Mouse (Mus musculus): ENCODE data around the gene B3galt1. TPM values are rescaled to one million over a fixed set of nuclear protein-coding genes. Genes with fewer than 3 reads are reported as not detected.

The B3galt1 gene
- total RNA-seq, 2 experiments from 2014 or later = not detected

DNA sequence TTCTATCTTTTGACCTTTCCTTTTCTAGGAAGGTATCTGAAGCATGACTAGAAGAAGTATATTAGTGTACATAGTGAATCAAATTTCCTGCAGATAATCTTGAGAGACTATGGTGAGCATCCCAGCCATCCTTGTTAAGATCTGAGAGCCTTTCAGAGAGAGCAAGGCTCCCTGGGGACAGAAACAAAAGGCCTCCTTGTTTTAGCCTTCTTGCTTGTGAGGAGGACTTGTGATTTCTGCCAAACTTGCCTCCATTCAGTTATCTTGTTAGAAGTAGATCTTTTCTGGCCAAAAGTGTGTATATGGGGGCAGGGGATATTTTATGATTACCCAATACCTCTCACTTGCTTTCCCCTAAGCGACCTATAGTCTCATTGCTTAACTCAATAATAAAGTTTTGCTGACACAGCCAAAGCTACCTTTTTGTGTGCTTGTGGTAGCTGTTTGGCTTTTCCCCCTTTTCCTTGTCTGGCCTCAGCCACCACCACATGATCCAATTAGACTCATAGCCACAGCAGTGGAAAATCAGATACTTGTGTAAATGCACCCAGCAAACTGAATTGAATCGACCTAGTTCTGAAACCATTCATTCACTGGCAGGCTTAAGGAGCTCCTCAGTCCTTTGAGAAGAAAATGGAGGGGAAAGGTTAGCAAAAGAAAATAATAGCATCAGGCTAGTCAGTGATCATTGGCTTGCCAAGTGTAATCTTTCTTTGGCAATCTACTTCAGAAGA, 332.5 kb downstream of the B3galt1 start:
- no peak for ATAC-seq (replicated peaks; ENCODE audit: low FRiP score, low TSS enrichment, poor library complexity, severe bottlenecking)

DNA sequence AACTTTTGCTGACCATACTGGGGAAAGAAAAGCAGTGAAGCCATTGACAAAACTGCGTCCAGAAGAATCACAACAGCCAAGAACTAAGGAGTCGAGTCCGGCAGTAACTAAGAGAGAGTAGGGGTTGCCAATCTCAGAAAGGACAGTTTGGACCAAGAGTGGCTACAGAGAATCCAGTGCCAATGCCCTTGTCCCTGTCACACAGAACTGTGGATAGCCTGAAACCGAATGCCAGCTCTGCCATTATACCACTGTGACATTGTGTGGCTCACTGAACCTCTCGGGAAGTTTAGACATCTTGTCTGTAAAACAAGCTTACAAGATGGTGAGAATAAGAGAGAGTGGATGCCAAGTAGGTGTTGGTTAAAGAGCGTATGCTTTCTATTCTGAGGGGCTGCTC, 335.9 kb downstream of the B3galt1 start:
- no peak for ATAC-seq (replicated peaks; ENCODE audit: low FRiP score, low TSS enrichment, poor library complexity, severe bottlenecking)

DNA sequence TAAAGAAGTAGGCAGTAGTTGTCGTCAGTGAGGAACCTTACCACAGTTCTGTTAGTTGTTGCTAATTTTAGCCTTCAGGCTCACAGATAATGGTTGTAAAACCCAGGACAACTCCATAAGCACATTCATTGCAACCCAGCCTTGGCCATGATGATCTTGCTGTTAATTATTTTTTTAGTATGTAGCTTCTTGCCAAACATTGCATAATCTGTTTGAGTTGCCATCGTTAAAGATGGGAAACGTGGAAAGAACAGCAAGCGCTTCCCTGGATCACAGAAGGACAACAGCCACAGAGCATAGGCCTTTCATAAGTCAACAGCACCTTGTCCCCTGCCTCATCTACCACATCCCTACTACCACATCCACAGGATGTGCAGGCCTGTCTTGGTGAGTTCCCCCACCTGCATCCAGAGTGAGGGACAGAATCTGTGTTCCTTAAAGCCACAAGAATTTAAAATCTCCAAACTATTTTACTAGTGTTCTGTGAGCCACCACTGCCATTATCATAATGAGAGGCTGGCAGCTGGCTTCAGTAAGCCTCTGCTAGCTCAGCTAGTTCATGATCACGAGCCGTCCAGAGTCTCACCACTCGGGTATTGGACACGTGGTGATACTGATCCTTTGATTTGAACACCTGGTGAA, 337.1 kb downstream of the B3galt1 start:
- ATAC-seq (replicated peaks; ENCODE audit: low FRiP score, low TSS enrichment, poor library complexity, severe bottlenecking) = no peak

DNA sequence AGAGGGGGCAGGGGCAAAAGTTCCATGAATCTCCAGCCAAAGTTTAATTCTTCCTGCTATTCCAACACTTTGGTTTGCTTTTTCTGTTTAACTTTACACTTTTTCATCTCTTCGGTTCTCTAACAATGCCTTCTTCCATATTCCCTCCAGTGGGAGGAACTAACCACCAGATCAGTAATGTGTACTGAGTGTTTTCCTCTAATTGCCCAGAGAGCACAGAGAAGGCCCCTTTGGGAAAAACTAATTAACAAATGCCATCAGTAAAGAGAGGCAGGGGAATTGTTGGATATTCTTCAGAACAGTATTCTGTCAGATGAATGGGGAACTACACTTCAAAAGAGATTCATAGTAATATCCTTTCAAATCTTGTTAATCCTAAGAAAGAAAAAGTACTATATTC, 338.1 kb downstream of the B3galt1 start:
- no peak for ATAC-seq (replicated peaks; ENCODE audit: low FRiP score, low TSS enrichment, poor library complexity, severe bottlenecking)

DNA sequence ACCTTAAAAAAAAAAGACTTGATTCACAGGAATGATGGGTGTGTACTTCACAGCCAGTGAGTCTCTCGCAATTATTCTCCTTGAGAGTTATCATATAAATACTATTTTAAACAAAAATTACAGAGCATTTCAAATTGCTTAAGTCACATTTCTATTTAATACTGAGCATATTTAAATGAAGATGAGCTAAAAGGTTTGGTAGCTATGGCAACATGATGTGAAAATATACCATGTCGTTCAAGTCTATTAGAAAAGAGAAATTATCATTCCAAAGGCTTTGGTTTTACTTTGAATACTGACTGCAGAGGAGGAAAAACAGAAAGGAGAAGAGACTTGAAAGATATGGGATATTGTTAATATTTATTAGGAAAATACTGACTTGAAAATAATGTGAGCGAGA, 366.3 kb downstream of the B3galt1 start:
- ATAC-seq (replicated peaks; ENCODE audit: low FRiP score, low TSS enrichment, poor library complexity, severe bottlenecking) = no peak

DNA sequence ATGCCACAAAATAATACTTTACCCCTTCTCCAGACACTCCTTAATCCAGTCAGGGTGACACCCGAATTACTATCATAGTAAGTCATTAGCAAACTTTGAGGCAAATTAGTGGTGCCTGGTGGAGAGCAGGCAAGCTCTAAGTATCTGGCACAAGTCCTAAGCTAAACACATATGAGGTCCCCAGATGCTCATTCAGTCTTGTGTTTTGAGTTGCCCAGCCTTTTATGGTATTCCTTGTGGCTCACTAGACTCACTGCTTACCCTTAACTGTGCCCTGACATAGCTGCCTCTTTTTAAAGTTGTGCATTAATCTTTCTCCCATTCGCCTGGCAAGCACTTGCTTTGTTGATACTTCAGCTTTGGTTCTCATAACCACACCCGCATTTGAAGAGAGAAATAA, 382.7 kb downstream of the B3galt1 start:
- ATAC-seq (replicated peaks; ENCODE audit: low FRiP score, low TSS enrichment, poor library complexity, severe bottlenecking) = no peak

DNA sequence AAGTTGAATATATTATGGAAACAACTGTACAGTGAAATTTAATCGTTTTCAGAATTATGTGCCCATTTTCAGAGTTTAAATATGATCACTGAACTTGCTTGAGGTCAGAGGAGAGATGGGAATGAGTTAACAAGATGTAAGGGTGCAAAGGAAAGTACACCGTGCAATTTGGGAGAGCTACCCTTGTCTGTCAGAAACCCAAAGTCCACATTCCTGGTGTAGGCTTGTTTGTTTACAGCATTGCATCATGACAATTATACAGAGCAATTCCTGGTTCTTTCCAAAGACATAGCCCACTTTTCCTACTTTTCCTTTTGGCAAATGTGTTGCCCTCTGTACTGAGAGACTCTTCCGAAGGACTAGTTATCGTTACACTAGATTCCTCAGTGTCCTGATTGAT, 390.5 kb downstream of the B3galt1 start:
- no peak for ATAC-seq (replicated peaks; ENCODE audit: low FRiP score, low TSS enrichment, poor library complexity, severe bottlenecking)

DNA sequence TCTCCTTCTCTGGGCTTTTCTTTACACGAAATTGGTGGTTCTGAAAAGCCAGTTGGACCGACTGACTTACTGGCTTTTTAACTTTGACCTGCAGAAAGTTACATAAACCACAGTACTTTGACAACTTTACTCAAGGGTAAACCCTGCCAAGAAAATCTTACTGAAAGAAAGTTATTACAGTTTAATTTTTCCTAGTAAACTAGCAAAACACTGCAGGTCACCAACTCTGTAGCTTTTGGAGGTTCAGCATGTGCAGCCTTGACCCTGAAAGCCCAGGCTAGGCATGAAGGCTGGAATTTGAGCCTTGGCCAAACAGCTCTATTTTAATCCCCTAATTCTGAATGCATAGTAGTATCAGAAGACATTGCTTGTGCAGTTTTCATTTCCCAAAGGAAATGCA, 391.9 kb downstream of the B3galt1 start:
- no peak for ATAC-seq (replicated peaks; ENCODE audit: low FRiP score, low TSS enrichment, poor library complexity, severe bottlenecking)

DNA sequence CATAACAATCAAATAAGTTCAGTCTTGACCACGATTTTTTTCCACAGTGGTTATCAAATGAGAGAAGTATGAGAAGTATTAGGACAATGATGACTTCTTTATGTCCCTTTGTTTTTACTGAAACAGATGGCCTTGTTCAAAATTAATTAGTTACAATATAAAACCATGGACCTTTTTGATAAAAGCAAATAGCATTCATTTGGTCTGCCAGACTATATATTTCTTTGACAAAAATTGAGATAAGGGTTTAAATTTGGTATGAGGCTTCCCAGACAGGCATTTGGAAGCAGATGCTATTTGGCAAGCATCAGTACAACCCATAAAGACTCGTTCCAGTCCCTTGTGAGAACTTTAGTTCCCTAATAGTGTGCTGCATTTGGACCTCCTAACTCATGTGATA, 395.0 kb downstream of the B3galt1 start:
- no peak for ATAC-seq (replicated peaks; ENCODE audit: low FRiP score, low TSS enrichment, poor library complexity, severe bottlenecking)

DNA sequence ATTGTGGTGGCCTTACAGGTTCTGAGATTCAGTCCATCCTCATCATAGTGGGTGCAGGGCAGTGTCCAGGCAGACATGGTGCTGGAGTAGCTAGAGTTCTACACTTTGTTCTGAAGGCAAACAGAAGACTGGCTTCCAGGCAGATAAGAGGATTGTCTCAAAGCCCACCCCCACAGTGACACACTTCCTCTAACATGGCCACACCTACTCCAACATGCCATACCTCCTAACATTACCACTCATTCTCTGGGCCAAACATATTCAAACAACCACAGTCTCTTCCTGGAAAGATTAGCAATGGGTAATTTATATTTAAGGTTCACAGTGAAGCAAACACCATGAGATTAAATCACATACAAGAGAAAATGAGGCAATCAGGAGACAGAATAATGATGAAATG, 403.1 kb downstream of the B3galt1 start:
- no peak for ATAC-seq (replicated peaks; ENCODE audit: low FRiP score, low TSS enrichment, poor library complexity, severe bottlenecking)

DNA sequence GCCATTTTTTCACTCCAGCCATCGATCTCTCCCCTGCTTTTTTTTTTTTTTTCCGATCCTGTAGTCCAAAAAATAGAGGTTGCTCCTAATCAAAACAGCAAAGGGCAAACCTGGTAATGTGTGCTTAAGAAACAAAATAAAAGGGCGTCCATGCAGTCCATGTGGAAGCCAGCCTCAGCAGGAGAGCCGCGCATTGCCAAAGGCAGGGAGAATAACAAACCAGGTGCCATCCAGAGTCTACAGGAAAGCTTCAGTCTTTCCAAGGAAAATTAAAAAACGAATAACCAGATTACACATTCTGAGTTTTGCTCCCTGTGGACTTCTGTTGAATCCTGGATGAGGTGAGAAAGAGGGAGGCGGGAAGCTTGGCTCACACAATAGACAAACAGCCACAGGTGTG, 405.4 kb downstream of the B3galt1 start:
- ATAC-seq (replicated peaks; ENCODE audit: low FRiP score, low TSS enrichment, poor library complexity, severe bottlenecking) = no peak

DNA sequence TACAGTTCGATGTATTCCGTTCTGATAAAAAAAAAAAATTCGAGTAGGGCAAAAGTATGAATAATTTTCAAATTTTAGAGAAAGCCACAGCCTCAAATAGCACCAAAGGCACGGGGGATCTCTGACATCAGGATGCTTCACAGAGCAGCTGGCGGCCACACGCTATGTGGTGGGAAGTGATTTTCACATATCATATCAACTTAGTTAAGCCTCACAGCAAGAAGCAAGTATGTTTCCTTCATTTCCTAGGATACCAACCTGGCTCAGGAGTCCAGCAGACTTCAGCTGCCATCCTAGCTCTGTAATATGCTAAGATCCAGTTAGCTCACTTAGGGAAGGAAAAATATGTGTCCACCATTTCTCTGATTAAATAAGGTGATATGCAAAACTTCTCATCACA, 405.9 kb downstream of the B3galt1 start:
- ATAC-seq (replicated peaks; ENCODE audit: low FRiP score, low TSS enrichment, poor library complexity, severe bottlenecking) = no peak

DNA sequence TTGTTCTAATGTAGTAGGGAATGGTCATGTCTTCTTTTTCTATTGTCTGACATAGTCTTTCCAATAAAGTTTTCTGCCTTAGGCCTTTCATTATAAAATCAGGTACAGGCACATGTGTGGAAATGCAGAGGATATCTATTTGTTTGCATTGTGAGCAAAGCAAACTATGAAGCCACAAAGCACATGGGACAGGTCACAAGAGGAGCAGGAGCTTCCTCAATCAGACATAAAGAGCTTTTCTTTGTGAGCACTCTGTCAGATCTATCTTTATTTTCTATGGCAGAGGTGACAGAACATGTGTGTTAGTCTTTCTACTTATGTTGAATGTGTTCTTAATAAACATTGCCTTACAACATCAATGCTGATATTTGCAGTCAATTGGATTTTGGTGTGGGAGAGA, 410.1 kb downstream of the B3galt1 start:
- ATAC-seq (replicated peaks; ENCODE audit: low FRiP score, low TSS enrichment, poor library complexity, severe bottlenecking) = no peak

DNA sequence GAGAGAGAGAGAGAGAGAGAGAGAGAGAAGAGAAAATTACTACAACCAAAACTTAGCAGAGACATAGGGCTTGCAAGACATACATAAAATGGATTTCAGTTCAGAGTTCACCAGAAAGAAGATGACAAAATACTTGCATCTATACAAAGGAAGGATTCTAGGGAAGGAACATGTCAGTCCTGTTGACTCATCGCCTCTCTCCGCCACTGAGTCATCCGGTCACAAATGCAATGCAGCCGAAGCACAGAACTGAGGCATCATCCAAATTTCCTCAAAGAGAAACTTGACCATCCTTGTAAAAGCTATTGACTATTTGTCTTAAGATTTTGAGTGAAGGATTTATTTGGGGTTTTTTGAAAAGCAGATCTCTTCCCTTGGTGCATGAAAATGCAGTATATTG, 410.8 kb downstream of the B3galt1 start:
- no peak for ATAC-seq (replicated peaks; ENCODE audit: low FRiP score, low TSS enrichment, poor library complexity, severe bottlenecking)

DNA sequence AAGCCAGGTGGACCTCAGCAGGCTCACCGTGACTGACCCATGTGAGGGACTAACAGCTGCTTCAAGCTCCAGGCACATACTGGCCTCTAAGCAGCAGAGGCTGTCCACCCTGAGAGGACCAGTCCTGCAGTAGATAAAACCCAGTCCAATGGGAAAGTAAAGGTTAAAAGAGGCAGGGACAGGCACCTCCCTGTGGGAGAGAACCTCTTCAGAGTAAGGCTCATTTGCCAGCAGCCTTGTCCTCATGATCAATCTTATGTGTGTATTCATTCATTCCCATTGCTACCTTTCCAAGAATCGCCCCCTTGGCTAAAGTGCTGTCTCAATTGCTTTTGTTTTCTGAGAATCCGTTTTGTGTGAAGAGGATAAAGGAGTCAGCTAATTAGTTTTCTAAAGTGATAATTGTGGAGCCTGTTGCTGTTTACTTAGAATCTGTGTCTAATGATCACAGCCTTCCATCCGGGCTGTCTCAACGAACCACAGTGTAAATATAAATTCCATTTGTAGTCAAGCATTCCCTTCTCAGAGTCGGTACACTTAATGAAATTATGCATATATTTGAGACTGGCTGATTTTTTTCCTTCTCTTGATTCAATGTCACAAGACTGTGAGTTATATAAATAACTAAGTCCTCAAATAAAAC, 412.1 kb downstream of the B3galt1 start:
- no peak for ATAC-seq (replicated peaks; ENCODE audit: low FRiP score, low TSS enrichment, poor library complexity, severe bottlenecking)

DNA sequence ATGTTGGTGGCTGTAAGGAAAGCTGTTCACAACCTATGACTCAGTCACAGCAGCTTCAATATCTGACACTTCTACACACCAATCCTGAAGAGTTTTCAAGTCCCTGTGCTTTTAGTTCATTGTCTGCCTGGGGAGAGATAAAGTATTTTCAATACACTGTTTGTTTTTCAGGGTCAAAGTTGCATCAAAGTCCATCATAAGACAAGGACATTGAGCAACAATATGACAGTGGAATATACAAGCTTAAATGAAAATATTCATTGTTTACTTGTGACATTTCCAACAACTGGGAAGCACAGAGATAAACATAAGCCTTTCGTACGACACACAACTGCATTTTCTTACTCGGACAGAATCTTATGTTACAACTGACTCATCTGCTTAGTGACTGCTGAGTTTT, 417.9 kb downstream of the B3galt1 start:
- no peak for ATAC-seq (replicated peaks; ENCODE audit: low FRiP score, low TSS enrichment, poor library complexity, severe bottlenecking)

DNA sequence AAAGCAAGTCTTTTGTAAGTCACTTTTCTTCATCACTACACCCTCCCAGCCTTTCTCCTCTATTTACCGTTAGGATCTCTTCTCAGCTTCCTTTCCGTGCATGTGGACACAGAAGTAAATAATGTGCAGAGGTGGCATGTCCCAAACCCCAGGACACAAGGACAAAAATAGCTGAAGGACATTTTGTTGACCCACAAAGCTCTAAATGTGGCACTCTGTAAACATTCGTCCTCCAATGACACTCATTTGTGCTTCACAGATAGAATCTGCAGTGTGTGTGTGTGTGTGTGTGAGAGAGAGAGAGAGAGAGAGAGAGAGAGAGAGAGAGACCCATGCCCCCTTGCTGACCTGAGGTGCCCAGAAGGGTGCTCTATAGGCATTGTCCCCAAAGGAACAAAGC, 419.5 kb downstream of the B3galt1 start:
- no peak for ATAC-seq (replicated peaks; ENCODE audit: low FRiP score, low TSS enrichment, poor library complexity, severe bottlenecking)

DNA sequence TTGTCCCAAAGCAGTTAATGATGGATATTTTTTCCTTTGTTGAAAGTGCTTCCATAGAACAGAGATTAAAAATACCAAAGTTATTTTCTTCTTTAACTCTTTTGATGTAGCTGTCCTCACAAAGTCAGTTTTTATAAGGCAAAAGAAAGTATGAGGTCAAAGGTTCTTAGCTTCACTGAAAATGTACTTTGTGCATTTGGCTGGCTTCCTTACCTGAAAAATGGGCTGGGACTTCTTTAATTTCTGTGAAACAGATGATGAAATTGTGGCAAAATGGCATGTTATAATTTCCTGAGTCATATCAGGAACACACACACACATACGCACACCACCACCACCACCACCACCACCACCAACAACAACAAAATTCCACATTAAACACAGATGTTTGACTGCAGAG, 427.8 kb downstream of the B3galt1 start:
- ATAC-seq (replicated peaks; ENCODE audit: low FRiP score, low TSS enrichment, poor library complexity, severe bottlenecking) = no peak

DNA sequence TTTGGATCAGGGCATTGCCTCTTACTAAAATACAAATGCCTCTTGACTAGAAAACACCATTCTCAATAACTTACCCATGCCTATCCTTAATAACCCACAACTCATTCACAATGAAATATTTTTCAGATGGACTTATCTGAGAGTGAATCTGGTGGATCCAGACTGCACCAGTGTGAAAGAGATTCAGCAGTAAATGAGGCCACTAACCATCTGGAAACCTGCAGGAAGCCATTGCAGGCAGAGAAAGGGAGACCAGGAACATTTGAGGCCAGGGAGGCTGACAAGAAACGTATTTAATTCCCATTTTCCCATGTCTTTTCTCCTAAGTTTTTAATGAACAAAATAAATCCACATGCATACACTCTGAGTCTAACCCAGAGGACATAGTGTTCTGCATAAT, 437.4 kb downstream of the B3galt1 start:
- ATAC-seq (replicated peaks; ENCODE audit: low FRiP score, low TSS enrichment, poor library complexity, severe bottlenecking) = no peak

DNA sequence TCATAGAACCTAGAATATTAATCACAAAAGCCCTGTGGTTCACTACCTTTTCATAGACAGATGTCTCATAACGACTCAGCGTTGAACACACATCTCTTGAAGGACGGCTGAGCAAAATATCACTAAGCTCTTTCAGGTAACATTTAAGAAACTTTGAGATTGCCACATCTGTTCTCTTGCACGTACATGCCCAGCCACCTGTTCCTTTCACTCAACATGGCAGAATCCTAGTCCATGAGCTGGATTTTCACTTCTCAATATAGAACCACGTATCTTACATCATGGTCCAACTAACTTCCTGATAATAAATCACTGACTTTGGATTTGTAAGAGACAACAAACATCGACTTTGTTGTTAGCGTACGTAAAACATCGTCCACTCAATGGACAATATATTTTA, 439.5 kb downstream of the B3galt1 start:
- no peak for ATAC-seq (replicated peaks; ENCODE audit: low FRiP score, low TSS enrichment, poor library complexity, severe bottlenecking)

DNA sequence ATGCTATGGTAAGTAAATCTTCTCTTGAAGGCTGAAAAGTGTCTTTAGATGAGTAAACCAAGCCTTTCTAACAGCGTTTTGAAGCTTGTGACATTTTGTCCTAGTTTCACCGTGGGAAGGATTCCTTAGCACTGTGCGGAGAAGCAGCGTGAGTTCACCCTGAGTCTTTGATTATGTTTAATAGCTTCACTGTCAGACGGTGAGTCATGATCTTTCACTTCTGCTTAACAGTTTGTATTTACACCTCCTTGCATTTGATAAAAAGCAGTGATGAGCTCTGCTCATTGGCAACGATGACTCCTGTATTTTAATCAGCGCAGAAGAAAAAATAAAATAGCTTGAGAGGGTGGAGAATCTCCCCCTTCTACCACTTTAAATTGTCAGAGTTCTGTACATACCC, 440.0 kb downstream of the B3galt1 start:
- no peak for ATAC-seq (replicated peaks; ENCODE audit: low FRiP score, low TSS enrichment, poor library complexity, severe bottlenecking)

Data from megakaryocyte-erythroid progenitor cell, adult 5-6 weeks (primary cell).